Mouse (Mus musculus): Measurements from ENCODE around the gene Dhx35. TPM values are rescaled to one million over a fixed set of nuclear protein-coding genes. Genes with fewer than 3 reads are reported as not detected.

The Dhx35 gene
- polyA plus RNA-seq (2017; shearing (Covaris generic)) = 20.9 TPM

GRCm38 (mm10) chr2:158794494-158795004 is at the start of gene Dhx35:
Gene Dhx35, plus strand, starts transcription at chr2:158794807.

GRCm38 (mm10) chr2:158767742-158768339 is 26.8 kb upstream of the Dhx35 start, which contains the start of gene Fam83d:
Gene Fam83d, plus strand, starts transcription at chr2:158768093.

Other genes with a start within 250 kb of the Dhx35 start
- not detected for gene Slc32a1, start 184.0 kb upstream of the Dhx35 start, polyA plus RNA-seq (2017; shearing (Covaris generic))
- gene Actr5, start 169.9 kb upstream of the Dhx35 start, polyA plus RNA-seq (2017; shearing (Covaris generic)) = 1.6 TPM
- 54.5 TPM for gene Ppp1r16b, start 129.4 kb upstream of the Dhx35 start, polyA plus RNA-seq (2017; shearing (Covaris generic))
- gene Fam83d, start 26.7 kb upstream of the Dhx35 start, polyA plus RNA-seq (2017; shearing (Covaris generic)) = 0.56 TPM

Data from inflammation-experienced regulatory T-cells, adult 16 weeks (primary cell).